Mouse (Mus musculus): Measurements from ENCODE around the gene Atl2. TPM values are rescaled to one million over a fixed set of nuclear protein-coding genes. Genes with fewer than 3 reads are reported as not detected.

The Atl2 gene
- polyA plus RNA-seq, 1 experiment from 2014 or later: 38.1 TPM

GRCm38 (mm10) chr17:79807237-79807930 lies 88.5 kb downstream of the Atl2 start:
- 63% methylated on average over 8 of the region's 8 CpGs for WGBS
- Histone ChIP-seq H3K4me3 (no peak overlapping the region), H3K4me1 (peaks cover 43% of the 10 kb centered on the region), H3K27me3 (replicated peaks; ENCODE audit: low read depth, poor library complexity, severe bottlenecking) (no peaks in the 10 kb centered on the region), H3K27ac (replicated peaks) (no peak overlapping the region), H3K36me3 (replicated peaks) (no peaks in the 10 kb centered on the region), H3K9me3 (no peaks in the 10 kb centered on the region)
- DNase-seq (ENCODE audit: low spot score): no peak

GRCm38 (mm10) chr17:79804747-79805146 lies 91.2 kb downstream of the Atl2 start:
- H3K4me3 ChIP-seq: no peak overlapping the region
- peaks cover 28% of the 10 kb centered on the region for H3K4me1 ChIP-seq
- no peaks in the 10 kb centered on the region for H3K36me3 ChIP-seq (replicated peaks)
- no peak overlapping the region for H3K27ac ChIP-seq (replicated peaks)
- no peaks in the 10 kb centered on the region for H3K27me3 ChIP-seq (replicated peaks; ENCODE audit: low read depth, poor library complexity, severe bottlenecking)
- no peaks in the 10 kb centered on the region for H3K9me3 ChIP-seq
- no peak for DNase-seq (ENCODE audit: low spot score)
- WGBS: 71% methylated on average over 2 of the region's 2 CpGs

- no peaks in the 10 kb centered on the region for H3K36me3 ChIP-seq (replicated peaks)
- no peaks in the 10 kb centered on the region for H3K9me3 ChIP-seq
- no peaks in the 10 kb centered on the region for H3K27me3 ChIP-seq (replicated peaks; ENCODE audit: low read depth, poor library complexity, severe bottlenecking)
- WGBS: 90% methylated on average over 7 of the region's 7 CpGs
- no peak for DNase-seq (ENCODE audit: low spot score)
- H3K4me3 ChIP-seq: no peak overlapping the region
- no peak overlapping the region for H3K27ac ChIP-seq (replicated peaks)
- peaks cover 9% of the 10 kb centered on the region for H3K4me1 ChIP-seq
Measured at GRCm38 (mm10) chr17:79802056-79802455, 93.9 kb downstream of the Atl2 start.

GRCm38 (mm10) chr17:79798831-79799230 lies 97.1 kb downstream of the Atl2 start:
- DNase-seq (ENCODE audit: low spot score): no peak
- Histone ChIP-seq H3K36me3 (replicated peaks) (no peaks in the 10 kb centered on the region), H3K9me3 (no peaks in the 10 kb centered on the region), H3K4me3 (no peak overlapping the region), H3K4me1 (peaks cover 9% of the 10 kb centered on the region), H3K27ac (replicated peaks) (no peak overlapping the region), H3K27me3 (replicated peaks; ENCODE audit: low read depth, poor library complexity, severe bottlenecking) (no peaks in the 10 kb centered on the region)
- WGBS: 93% methylated on average over 10 of the region's 10 CpGs

Other genes starting within 250 kb of the Atl2 start
- gene Cyp1b1, start 181.1 kb downstream of the Atl2 start, polyA plus RNA-seq (2016; fragmentation: Nextera tagmentation; extraction: Ambion mirVana): 4.0 and 6.1 TPM in 2 replicates
- gene Hnrnpll, start 166.2 kb upstream of the Atl2 start, polyA plus RNA-seq (2016; fragmentation: Nextera tagmentation; extraction: Ambion mirVana): 83.4 and 85.8 TPM in 2 replicates
- 13.8 and 17.6 TPM in 2 replicates for gene Galm, start 231.3 kb upstream of the Atl2 start, polyA plus RNA-seq (2016; fragmentation: Nextera tagmentation; extraction: Ambion mirVana)

All from embryonic facial prominence, embryonic 10.5 days (tissue).